Mouse (Mus musculus): ENCODE data around the gene Bcl9l. TPM values are rescaled to one million over a fixed set of nuclear protein-coding genes. Genes with fewer than 3 reads are reported as not detected.

Bcl9l gene
- polyA plus RNA-seq, 1 experiment from 2014 or later = 12.3 TPM

DNA sequence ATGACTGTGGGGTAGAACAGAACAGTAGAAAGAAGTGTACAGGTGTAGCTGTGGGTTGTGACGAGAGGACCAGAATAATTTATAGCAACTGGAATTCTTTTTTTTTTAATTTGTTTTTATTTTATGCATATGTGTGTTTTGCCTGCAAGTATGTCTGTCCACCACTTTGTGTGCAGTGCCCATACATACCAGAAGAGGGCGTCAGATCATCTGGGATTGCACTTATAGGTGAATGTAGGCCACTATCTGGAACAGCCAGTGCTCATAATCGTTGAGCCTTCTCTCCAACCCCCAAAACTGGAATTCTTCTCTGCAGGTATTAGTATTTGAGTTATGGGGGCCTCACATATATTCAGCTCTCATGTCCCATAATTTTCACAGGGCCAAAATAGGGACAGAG, 9.4 kb upstream of the Bcl9l start:
- WGBS = 58% methylated on average over 3 of the region's 3 CpGs

GRCm38 (mm10) chr9:44474327-44474726, 8.3 kb upstream of the Bcl9l start:
- Histone ChIP-seq H3K9ac (no peak overlapping the region), H3K9me3 (replicated peaks) (no peaks in the 10 kb centered on the region), H3K4me3 (no peak overlapping the region), H3K27me3 (replicated peaks) (peaks cover 9% of the 10 kb centered on the region), H3K27ac (ENCODE audit: poor library complexity, severe bottlenecking) (no peak overlapping the region), H3K36me3 (no peaks in the 10 kb centered on the region), H3K4me1 (replicated peaks) (peaks cover 15% of the 10 kb centered on the region), H3K4me2 (no peak overlapping the region)
- ATAC-seq (ENCODE audit: insufficient number of reproducible peaks, low FRiP score) = no peak
- 18% methylated on average over 1 of the region's 1 CpGs for WGBS

More for the DNA sequence above, 9.4 kb upstream of the Bcl9l start:
- Histone ChIP-seq H3K9me3 (replicated peaks) (no peaks in the 10 kb centered on the region), H3K9ac (no peak overlapping the region), H3K36me3 (no peaks in the 10 kb centered on the region), H3K27me3 (replicated peaks) (peaks cover 15% of the 10 kb centered on the region), H3K4me1 (replicated peaks) (peaks cover 15% of the 10 kb centered on the region), H3K4me2 (no peak overlapping the region), H3K27ac (ENCODE audit: poor library complexity, severe bottlenecking) (no peak overlapping the region), H3K4me3 (no peak overlapping the region)
- ATAC-seq (ENCODE audit: insufficient number of reproducible peaks, low FRiP score) = no peak

GRCm38 (mm10) chr9:44475936-44476335, 6.7 kb upstream of the Bcl9l start:
- no peaks in the 10 kb centered on the region for H3K36me3 ChIP-seq
- no peak overlapping the region for H3K4me3 ChIP-seq
- H3K27me3 ChIP-seq (replicated peaks) = no peaks in the 10 kb centered on the region
- no peak overlapping the region for H3K4me2 ChIP-seq
- H3K9me3 ChIP-seq (replicated peaks) = no peaks in the 10 kb centered on the region
- no peak overlapping the region for H3K27ac ChIP-seq (ENCODE audit: poor library complexity, severe bottlenecking)
- peaks cover 19% of the 10 kb centered on the region for H3K4me1 ChIP-seq (replicated peaks)
- ATAC-seq (ENCODE audit: insufficient number of reproducible peaks, low FRiP score) = no peak
- no peak overlapping the region for H3K9ac ChIP-seq
- 88% methylated on average over 3 of the region's 3 CpGs for WGBS

- Histone ChIP-seq H3K27me3 (replicated peaks) (no peaks in the 10 kb centered on the region), H3K9me3 (replicated peaks) (no peaks in the 10 kb centered on the region), H3K4me2 (peak overlapping the region; percentile 87), H3K36me3 (no peaks in the 10 kb centered on the region), H3K27ac (ENCODE audit: poor library complexity, severe bottlenecking) (peak overlapping the region; percentile 99), H3K4me3 (peak overlapping the region; percentile 62), H3K9ac (peak overlapping the region; percentile 78), H3K4me1 (replicated peaks) (peaks cover 22% of the 10 kb centered on the region)
- WGBS = 6% methylated on average over 24 of the region's 24 CpGs
- ATAC-seq (ENCODE audit: insufficient number of reproducible peaks, low FRiP score) = no peak
These were observed 5.0 kb upstream of the Bcl9l start for GRCm38 (mm10) chr9:44477339-44478228.

GRCm38 (mm10) chr9:44478229-44478921, 4.2 kb upstream of the Bcl9l start:
- peak; percentile 62 for ATAC-seq (ENCODE audit: insufficient number of reproducible peaks, low FRiP score)
- Histone ChIP-seq H3K4me1 (replicated peaks) (peaks cover 22% of the 10 kb centered on the region), H3K27ac (ENCODE audit: poor library complexity, severe bottlenecking) (peak overlapping the region; percentile 99), H3K9ac (peak overlapping the region; percentile 78), H3K27me3 (replicated peaks) (no peaks in the 10 kb centered on the region), H3K4me3 (peak overlapping the region; percentile 62), H3K9me3 (replicated peaks) (no peaks in the 10 kb centered on the region), H3K36me3 (no peaks in the 10 kb centered on the region), H3K4me2 (peak overlapping the region; percentile 87)
- under 1% methylated on average over 24 of the region's 27 CpGs for WGBS

GRCm38 (mm10) chr9:44478959-44479605, 3.5 kb upstream of the Bcl9l start:
- ATAC-seq (ENCODE audit: insufficient number of reproducible peaks, low FRiP score) = peak; percentile 70
- Histone ChIP-seq H3K9ac (peak overlapping the region; percentile 78), H3K4me2 (peak overlapping the region; percentile 87), H3K4me3 (peak overlapping the region; percentile 62), H3K27ac (ENCODE audit: poor library complexity, severe bottlenecking) (peak overlapping the region; percentile 99), H3K36me3 (no peaks in the 10 kb centered on the region), H3K4me1 (replicated peaks) (peaks cover 24% of the 10 kb centered on the region), H3K27me3 (replicated peaks) (no peaks in the 10 kb centered on the region), H3K9me3 (replicated peaks) (no peaks in the 10 kb centered on the region)
- WGBS = under 1% methylated on average over 29 of the region's 29 CpGs

GRCm38 (mm10) chr9:44479628-44480428, 2.8 kb upstream of the Bcl9l start:
- peak overlapping the region; percentile 87 for H3K4me2 ChIP-seq
- peaks cover 25% of the 10 kb centered on the region for H3K4me1 ChIP-seq (replicated peaks)
- H3K36me3 ChIP-seq = no peaks in the 10 kb centered on the region
- H3K27ac ChIP-seq (ENCODE audit: poor library complexity, severe bottlenecking) = peak overlapping the region; percentile 99
- peak overlapping the region; percentile 78 for H3K9ac ChIP-seq
- no peaks in the 10 kb centered on the region for H3K27me3 ChIP-seq (replicated peaks)
- H3K4me3 ChIP-seq = peak overlapping the region; percentile 62
- ATAC-seq (ENCODE audit: insufficient number of reproducible peaks, low FRiP score) = peak; percentile 54
- WGBS = under 1% methylated on average over 26 of the region's 26 CpGs
- H3K9me3 ChIP-seq (replicated peaks) = no peaks in the 10 kb centered on the region

GRCm38 (mm10) chr9:44482112-44482511, 513 bp upstream of the Bcl9l start:
- Histone ChIP-seq H3K36me3 (no peaks in the 10 kb centered on the region), H3K9me3 (replicated peaks) (no peaks in the 10 kb centered on the region), H3K4me3 (peak overlapping the region; percentile 97), H3K4me1 (replicated peaks) (peaks cover 45% of the 10 kb centered on the region), H3K27me3 (replicated peaks) (no peaks in the 10 kb centered on the region), H3K27ac (ENCODE audit: poor library complexity, severe bottlenecking) (peak overlapping the region; percentile 95), H3K4me2 (peak overlapping the region; percentile 94), H3K9ac (peak overlapping the region; percentile 98; the same call in 1 of the 2 replicates)
- ATAC-seq (ENCODE audit: insufficient number of reproducible peaks, low FRiP score) = no peak
- 8% methylated on average over 3 of the region's 3 CpGs for WGBS

DNA sequence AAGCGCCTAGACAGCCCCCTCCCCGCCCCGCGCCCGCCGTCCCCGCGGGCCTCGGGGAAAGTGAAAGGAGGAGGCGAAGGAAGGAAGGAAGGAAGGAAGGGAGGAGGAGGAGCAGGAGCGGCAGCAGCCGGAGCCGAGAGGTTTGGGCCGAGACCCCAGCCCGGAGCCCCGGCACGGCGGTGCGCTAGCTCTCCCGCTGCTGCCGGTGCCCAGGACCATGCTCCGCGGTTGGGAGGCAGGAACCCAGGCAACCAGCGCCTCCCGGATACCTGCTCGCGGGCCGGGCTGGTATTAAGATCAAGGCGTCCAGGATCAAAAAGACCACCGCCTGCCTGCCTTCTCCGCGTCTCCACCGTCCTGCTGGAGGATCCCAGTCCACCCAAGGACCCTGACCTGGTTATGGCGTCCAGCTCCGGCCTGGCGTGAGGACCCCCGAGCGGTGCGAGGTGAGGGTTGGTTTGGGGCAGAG, 450 bp downstream of the Bcl9l start:
- ATAC-seq (ENCODE audit: insufficient number of reproducible peaks, low FRiP score) = no peak
- Histone ChIP-seq H3K4me1 (replicated peaks) (peaks cover 49% of the 10 kb centered on the region), H3K9ac (peak overlapping the region; percentile 98), H3K36me3 (no peaks in the 10 kb centered on the region), H3K4me2 (peak overlapping the region; percentile 94), H3K27ac (ENCODE audit: poor library complexity, severe bottlenecking) (peak overlapping the region; percentile 95), H3K27me3 (replicated peaks) (no peaks in the 10 kb centered on the region), H3K4me3 (peak overlapping the region; percentile 97), H3K9me3 (replicated peaks) (no peaks in the 10 kb centered on the region)
- under 1% methylated on average over 38 of the region's 39 CpGs for WGBS

GRCm38 (mm10) chr9:44483510-44484044, 952 bp downstream of the Bcl9l start:
- H3K4me2 ChIP-seq = peak overlapping the region; percentile 94

More at GRCm38 (mm10) chr9:44483510-44484044, 952 bp downstream of the Bcl9l start:
- Histone ChIP-seq H3K9ac (peak overlapping the region; percentile 98), H3K9me3 (replicated peaks) (no peaks in the 10 kb centered on the region), H3K36me3 (no peaks in the 10 kb centered on the region), H3K27ac (ENCODE audit: poor library complexity, severe bottlenecking) (peak overlapping the region; percentile 95), H3K4me3 (peak overlapping the region; percentile 97), H3K4me1 (replicated peaks) (peaks cover 54% of the 10 kb centered on the region), H3K27me3 (replicated peaks) (no peaks in the 10 kb centered on the region)
- ATAC-seq (ENCODE audit: insufficient number of reproducible peaks, low FRiP score) = peak; percentile 15; the same call in 1 of the 2 replicates
- WGBS = 1% methylated on average over 12 of the region's 12 CpGs
